Mouse (Mus musculus) gastrocnemius, adult 8-10 months (tissue): Measurements from ENCODE around the gene Rbm12. TPM values are rescaled to one million over a fixed set of nuclear protein-coding genes. Genes with fewer than 3 reads are reported as not detected.
"Not testable (repeated sequence)": the region's sequence is repeated elsewhere in the genome, so short reads cannot be mapped to it uniquely, and the experiment has no call there.

ENCODE experiments used
- DNase-seq, 2 experiments: peaks; one replicate each; pipeline ENCODE4 v3.0.0; 2022; ENCODE audit warnings: low spot score in 2 of 2
- total RNA-seq, 4 experiments: library from RNA; stranded (reverse); gene quantifications; 2 replicates each; pipeline ENCODE4 v1.2.4; 2022

Rbm12 gene
- total RNA-seq, result 1 to 10 TPM; 5.8 to 8.3 (median 6.9) TPM

GRCm38 (mm10) chr2:156111358-156112079 is at the start of gene Rbm12, which contains the start of gene Cpne1:
Gene Rbm12 (minus strand): TSS chr2:156111978.
Gene Cpne1 (minus strand): TSS chr2:156111965.
- peak; percentile 77 to 83 for DNase-seq

- DNase-seq, result no peak
These were observed 39.8 kb upstream of the Rbm12 start for GRCm38 (mm10) chr2:156151538-156151937.

- no peak for DNase-seq
These were observed 35.6 kb upstream of the Rbm12 start for GRCm38 (mm10) chr2:156147316-156147915.

GRCm38 (mm10) chr2:156146272-156146989 is 34.7 kb upstream of the Rbm12 start:
- DNase-seq, result no peak

GRCm38 (mm10) chr2:156145486-156146130 is 33.8 kb upstream of the Rbm12 start:
- DNase-seq, result no peak

- peak; percentile 78 to 84 for DNase-seq
These were observed 32.4 kb upstream of the Rbm12 start, which contains the start of the genes Romo1 and Nfs1 for GRCm38 (mm10) chr2:156143953-156144724. Gene Romo1 (plus strand): TSS chr2:156144039. Gene Nfs1 (minus strand): TSS chr2:156144186.

GRCm38 (mm10) chr2:156143367-156143766 is 31.6 kb upstream of the Rbm12 start:
- DNase-seq, result no peak

- no peak for DNase-seq
These were observed 31.0 kb upstream of the Rbm12 start for GRCm38 (mm10) chr2:156142820-156143219.

GRCm38 (mm10) chr2:156135695-156136094 is 23.9 kb upstream of the Rbm12 start:
- no peak for DNase-seq

GRCm38 (mm10) chr2:156134161-156134560 is 22.4 kb upstream of the Rbm12 start:
- no peak for DNase-seq

- no peak for DNase-seq
These were observed 15.2 kb upstream of the Rbm12 start, which contains the start of gene Gm28036 for GRCm38 (mm10) chr2:156126992-156127391. Gene Gm28036 (minus strand): TSS chr2:156127092.

GRCm38 (mm10) chr2:156123731-156124130 is 12.0 kb upstream of the Rbm12 start:
- DNase-seq, result no peak

GRCm38 (mm10) chr2:156119566-156119965 is 7.8 kb upstream of the Rbm12 start:
- no peak for DNase-seq

- DNase-seq, result not testable (repeated sequence)
These were observed 274 bp upstream of the Rbm12 start for GRCm38 (mm10) chr2:156112080-156112423.

- no peak for DNase-seq
These were observed 986 bp downstream of the Rbm12 start for GRCm38 (mm10) chr2:156110627-156111357.

- no peak for DNase-seq
These were observed 19.9 kb downstream of the Rbm12 start for GRCm38 (mm10) chr2:156091926-156092325.

- DNase-seq, result no peak
These were observed 22.0 kb downstream of the Rbm12 start for GRCm38 (mm10) chr2:156089799-156090198.

GRCm38 (mm10) chr2:156087391-156088110 is 24.2 kb downstream of the Rbm12 start:
- no peak for DNase-seq

GRCm38 (mm10) chr2:156084541-156084940 is 27.2 kb downstream of the Rbm12 start:
- no peak for DNase-seq
